Mouse (Mus musculus) G1E-ER4 (cell line): ENCODE measurements around the gene Spon1. TPM values are rescaled to one million over a fixed set of nuclear protein-coding genes. Genes with fewer than 3 reads are reported as not detected.

ENCODE experiments used
- GATA1 ChIP-seq: IDR thresholded peaks from one replicate; pipeline ENCODE4 v1.8.0; 2012; ENCODE audit warnings: low read length, inconsistent platforms
- polyA plus RNA-seq: library from polyadenylated mRNA; stranded (reverse); fragments of >175 nt; gene quantifications from 2 replicates; pipeline ENCODE4 v1.2.3, GENCODE M21; 2012

Spon1 gene
- polyA plus RNA-seq, 1 experiment: not detected

DNA sequence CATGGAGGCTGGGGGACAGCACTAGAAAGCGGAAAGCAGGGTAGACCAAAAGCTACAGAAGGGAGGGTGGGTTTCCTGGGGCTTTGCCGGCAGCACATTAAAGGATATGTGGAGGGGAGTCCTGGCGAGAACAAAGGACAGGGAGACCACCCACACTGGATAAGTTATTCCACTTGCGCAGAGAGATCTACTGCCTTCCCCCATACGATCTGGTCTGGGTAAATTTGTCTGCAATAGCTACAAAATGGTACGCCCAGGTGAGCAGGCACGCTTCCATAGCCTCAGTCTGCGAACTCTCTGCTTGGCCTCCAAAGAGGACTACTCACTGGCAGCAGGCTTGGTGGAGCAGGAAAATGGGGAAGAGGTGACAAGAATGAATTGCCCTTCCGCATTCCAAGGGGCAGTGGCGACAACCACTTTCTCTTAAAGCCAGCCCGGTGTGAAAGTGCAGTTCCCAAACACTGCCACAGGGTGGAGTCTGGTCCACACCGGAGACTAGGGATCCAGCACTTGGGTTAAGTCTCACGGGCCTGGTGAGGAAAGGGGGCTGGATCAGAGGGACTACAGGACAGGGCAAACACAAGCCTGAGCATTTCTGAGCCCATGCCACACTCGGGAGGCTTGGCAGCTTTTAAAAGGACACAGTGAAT is 300.9 kb downstream of the Spon1 start:
- TF ChIP-seq GATA1: no peak

DNA sequence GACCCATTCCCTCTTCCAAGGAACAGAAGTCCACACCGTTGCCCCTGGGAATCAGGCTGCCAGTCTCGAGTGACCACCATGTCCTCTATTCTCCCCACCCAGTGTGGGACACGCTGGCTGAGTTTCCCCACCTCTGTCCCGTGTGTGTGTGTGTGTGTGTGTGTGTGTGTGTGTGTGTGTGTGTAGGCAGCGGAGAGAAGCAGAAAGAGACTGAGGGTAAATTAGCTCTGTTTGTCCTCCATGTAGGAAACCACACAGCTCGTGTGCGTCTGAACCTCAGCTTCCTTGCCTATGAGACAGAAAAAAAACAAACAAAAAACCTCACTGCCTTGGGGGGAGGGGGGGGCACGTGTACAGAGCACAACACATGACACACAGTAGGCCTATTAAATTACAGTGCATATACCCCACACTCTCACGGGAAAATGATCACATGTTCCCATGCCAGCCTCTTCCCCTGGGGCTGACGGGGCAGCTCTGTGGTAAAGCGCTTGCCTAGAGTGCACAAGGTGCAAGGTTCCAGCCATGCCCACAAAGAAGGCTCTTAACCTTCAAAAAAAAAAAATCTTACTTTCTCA is 303.2 kb downstream of the Spon1 start:
- no peak for TF ChIP-seq GATA1

DNA sequence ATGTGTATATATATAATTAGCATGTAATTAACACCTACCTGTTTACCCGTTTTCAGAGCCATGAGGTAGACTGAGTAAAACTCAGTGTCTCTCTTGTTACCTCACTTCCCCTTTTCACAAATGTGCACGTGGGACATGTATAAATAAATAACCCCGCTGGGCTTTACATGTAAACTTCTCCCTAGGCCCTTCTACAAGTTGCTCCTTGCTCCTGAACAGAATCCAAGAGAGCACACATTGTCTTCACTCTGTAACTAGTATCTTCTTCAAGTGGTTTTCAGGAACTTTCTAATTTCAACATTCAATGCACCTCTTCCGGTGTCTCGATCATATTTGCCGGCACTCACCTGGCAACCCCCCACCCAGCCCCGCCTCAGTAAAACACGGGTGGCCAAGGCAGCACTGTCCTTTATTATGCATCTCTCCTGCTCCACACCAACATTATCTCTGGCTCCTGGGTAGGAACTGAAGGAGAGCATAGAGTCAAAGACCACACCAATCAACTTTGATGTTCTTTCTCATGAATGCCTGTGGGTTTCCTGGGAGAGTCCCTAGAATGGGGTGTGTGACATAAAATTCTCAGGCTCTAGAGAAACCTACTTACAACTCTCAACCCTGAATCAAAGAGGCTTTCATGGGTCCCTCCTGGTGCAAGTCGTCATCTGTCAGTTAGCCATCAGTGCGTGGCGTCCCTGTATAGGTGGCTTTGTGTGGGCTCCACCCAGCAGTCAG is 304.1 kb downstream of the Spon1 start:
- TF ChIP-seq GATA1: no peak

DNA sequence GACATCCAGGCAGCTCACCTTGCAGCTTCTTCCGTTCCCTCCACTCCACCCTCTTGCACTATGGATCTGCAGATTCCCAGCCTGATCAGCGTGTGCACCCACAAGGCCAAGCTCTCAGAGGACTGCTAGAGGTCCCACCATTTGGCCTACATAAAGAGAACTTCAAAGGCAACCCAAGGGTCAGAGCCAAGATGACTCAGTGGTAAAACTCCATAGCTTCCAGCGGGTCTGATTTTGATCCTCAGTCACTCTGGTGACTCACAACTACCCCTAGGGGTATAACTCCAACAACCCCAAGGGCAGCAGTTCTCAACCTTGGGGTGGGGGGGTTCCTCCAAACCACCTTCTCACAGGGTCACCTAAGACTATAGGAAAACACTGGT is 304.7 kb downstream of the Spon1 start:
- TF ChIP-seq GATA1: no peak

DNA sequence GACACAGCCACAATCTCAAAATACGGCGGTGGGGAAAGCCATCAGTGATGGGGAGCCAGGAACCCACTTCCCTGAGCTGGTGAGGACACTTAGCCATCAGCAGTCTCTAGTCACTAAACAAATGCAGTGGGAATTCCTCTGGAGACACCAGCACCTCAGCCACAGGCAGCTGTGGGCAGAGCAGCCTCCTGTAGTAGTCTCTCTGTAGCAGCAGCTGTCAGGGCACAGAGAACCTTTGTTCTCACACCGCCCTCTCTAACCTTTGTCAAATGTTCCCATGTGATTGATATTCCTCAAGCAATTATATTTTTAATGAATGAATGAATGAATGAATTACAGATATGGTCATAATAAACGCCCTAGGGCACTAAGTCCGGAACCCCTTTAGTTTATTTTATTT is 305.6 kb downstream of the Spon1 start:
- no peak for TF ChIP-seq GATA1

DNA sequence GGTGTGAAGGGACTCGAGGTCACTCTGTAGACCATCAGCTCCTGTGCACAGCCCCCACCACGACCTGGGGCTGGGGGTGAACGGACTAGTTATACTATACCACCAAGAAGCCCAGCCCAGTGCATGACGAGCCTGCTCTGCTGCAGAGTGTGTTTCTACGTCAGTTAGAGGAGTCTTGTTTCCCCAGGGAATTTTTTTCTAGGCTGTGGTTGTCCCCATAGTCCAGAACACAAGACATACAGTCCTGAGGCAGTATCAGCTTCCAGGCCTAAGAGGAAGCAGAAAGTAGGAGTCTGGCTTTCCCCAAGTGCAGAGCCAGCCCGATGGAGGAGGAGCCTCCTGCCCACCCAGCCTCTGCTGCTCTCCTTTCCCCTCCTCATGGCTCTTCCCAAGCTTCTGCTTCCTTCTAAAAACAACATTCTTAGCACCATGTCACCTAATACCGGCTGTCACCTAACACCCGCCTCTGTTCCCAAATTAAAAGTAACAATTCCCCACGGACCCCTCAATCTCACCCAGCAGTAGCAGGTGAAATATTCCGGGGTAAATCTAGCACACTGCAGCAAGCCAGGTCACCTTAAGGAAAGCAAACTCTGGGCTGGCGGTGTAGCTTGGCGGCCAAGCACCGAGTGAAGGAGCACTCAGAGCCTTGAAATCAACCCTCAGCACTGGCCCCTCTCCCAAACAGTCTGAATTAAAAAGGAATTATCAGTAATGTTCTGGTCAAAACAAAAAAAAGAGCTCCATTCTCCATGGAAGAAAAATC is 306.2 kb downstream of the Spon1 start:
- TF ChIP-seq GATA1: no peak

DNA sequence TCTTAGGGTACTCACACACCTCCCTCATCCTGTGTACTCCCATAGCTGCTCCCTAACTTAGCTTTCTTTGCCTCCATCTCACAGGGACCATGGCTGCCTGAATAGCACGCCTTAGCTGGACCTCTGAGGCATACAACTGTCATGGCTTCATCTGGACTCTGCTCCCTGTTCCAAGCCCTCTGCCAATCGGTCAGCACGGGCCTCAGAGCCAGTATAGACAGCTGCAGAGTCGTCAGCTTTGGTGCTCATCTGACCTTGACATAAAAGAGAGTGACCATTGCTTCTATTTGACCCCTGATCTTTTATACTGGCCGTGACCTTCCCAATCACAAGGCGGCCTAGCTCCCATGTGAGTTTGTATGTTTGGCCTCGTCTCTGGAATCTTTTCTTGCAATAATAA is 308.3 kb downstream of the Spon1 start:
- TF ChIP-seq GATA1: no peak

DNA sequence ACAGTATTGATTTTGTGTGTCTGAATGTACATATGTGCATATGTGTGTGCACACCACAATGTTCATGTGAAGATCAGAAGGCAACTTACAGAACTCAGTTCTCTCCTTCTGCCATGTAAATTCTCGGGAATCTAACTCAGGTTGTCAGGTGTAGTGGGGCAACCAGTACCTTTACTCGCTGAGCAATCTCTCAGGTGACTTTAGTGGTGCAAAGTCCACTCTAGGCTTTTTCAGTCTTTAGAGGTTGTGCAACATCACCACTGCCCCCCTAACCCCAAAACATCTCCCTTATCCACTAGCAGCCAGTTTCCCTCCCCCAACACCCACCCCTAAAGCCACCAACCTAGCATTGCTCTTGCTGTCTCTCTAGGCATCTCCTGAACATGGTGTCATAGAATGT is 308.8 kb downstream of the Spon1 start:
- TF ChIP-seq GATA1: no peak

DNA sequence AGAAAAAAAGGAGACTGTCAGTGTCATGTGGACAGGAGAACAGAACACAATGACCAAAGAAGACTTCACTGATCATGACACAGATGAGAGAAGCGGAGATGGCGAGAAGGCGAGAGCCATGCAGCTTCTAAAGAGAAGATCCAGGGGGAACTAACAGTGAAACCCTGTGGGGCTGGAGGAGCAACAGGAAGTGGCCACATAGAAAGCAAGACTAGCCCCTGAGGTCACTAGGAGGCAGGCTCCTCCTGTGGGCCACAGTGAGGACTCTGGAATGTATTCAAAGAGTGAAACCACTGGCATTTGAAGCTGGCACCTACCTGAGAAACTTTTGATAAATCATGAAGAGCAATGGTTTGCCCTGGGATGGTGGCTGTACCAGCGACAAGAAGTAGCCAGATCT is 313.5 kb downstream of the Spon1 start:
- no peak for TF ChIP-seq GATA1

DNA sequence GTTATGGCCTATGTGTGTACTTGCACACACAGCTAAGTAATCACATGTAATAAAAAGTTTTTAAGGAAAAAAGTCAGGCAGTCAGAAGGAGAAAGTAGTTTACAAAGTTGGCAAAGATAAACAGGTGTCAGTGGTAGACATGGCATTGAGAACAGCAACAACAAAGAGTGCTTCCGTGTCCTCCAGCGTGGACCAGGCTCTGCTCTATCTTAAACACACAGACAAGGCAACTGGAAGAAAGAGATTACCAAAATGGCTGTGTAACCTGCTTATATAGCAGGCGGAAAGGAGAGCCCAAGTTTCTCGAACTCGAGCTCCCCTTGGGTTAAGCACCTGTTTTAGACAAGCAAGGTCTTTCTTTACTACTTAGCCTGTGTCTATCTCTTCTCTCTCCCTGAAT is 314.5 kb downstream of the Spon1 start:
- no peak for TF ChIP-seq GATA1

DNA sequence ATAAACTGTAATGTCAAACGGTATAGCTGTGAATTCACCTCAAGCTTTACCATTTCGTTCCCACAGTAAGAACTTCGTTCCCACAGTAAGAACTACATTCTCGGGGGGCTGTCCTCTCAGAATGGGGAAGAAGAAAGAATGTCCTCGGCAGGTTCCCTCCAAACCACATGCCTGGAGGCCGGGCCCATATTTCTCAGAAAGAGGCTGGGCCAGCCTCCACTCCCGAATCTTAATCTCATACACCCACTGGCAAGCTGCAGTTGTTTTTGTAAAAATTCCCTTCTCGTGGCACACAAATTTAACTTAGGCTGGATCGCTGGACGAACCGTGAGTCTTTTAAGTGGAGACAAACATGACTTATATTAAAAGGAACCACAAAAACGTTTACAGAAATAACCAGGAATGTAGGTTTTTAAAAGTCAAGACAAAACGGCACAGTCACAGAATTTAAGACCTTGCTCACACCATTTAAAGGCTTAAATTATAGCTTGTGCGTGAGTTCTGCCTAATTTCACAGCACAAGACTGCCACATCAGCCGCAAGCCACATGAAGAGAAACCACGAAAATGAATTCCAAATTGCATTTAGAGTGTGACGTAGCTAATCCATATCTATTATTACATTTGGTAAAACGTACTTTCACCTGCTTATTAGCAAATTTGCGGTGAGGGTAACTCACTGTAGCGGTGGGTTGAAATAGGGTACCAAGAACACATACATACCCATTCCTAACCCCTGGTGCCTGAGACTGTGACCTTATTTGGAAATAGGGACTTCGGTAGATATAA is 316.0 kb downstream of the Spon1 start:
- TF ChIP-seq GATA1: no peak

DNA sequence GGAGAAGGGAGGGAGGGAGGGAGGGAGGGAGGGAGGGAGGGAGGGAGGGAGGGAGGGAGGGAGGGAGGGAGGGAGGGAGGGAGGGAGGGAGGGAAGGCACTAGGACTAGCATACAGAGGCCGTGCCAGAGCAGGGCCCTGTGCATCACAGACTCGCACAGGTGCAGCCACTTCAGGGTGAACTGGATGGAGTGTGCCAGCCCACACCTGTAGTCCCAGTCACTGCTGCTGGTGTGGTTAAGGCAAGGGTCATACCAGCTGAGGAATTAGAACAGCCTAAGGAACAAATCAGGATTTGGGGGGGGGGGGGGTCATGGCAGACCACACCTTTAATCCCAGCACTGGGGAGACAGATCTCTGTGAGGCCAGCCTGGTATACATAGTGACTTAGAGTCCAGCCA is 317.3 kb downstream of the Spon1 start:
- no peak for TF ChIP-seq GATA1

DNA sequence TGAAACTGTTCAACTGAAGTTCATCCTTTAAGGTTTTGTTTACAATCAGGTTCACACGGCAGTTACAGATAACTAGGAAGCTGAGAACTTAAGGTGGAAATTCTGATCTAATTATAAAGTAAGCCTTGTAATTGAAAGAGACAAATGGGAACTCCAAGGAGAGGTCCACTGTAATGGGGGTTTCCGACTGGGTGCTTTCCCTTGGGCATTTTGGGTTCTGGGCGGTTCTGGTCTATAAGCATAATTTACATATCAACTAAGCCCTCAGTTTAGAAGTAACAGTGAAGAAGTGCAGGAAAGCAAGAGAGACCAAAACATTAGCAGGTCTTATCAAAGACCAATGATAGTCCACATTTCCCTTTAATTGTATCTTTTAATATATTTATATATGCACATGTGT is 318.0 kb downstream of the Spon1 start:
- TF ChIP-seq GATA1: no peak

DNA sequence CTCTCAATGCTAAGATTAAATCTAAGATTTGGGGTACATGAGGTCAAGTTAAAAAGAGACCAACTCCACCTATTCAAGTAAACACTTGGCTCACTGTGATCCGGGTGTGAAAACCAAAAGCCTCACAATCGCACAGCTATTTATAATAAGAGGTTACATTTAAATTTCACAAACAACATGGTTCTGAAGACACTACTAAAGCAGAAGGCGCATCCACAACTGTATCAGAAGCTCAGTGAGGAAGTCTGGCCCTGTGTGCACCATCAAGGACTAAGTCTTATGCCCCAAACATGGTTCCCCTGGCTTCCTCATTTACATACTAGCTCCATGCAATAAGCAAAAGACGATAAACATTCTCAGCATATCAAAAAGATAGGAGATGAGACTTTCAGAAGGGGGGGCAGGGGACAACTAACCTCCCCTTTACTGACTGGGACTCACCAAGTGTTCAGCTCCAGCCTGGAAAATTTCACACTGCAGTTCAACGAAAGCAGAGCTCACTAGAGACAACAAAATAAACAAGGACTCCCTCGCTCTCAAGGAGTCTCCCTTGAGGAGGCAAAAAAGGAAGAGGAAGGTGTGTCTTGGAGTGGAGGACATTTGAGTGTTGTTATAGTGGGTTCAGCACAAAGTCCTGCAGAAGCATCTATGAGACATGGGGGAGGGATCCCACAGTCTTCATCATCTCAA is 320.4 kb downstream of the Spon1 start:
- no peak for TF ChIP-seq GATA1

DNA sequence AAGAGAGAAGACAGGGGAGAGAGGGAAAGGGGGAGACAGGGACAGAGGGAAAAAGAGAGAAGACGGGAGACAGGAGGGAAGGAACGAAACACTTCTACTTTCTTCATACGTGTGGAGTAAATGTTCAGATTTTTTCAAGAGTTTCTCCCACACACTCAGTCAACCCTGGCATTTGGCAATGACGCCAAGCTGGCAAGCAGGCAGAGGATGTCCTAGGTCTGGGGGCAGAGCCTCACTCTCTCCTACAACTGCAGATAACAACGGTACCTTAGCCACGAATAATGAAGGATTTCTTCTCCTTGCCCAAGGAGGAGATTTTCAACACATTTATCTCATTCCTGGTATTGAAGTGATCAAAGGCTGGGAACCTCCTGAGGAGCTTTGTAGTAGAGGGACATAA is 321.5 kb downstream of the Spon1 start:
- no peak for TF ChIP-seq GATA1
